Mouse (Mus musculus) 3134 (cell line): ENCODE measurements around the gene Clcnkb.

Source experiments
- DNase-seq: peaks from one replicate; pipeline ENCODE4 v3.0.0-alpha.2; 2011; ENCODE audit warnings: low spot score; ENCODE audit not compliant: insufficient read length; ENCODE audit errors: extremely low read depth

The Clcnkb gene

DNA sequence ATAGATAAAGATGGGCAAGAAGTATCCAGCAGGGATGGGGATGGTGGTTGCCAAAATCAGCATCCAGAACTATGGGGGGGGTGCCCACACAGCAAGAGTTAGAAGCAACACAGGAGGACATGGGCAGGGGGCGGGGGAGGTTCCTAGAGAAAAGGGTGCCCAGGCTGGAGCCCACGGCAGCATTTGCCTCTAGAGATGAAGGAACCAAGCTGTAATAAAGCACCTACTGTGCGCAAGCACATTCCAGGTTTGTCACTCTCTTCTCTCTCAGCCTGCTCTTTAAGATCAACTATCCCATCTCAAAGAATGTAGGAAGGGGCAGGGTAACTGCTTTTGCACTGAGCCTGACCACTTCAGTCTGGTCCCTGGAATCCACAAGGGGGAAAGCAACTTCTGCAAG is 7.2 kb downstream of the Clcnkb start:
- DNase-seq: no peak

GRCm38 (mm10) chr4:141406516-141407299 is 9.1 kb downstream of the Clcnkb start:
- DNase-seq: peak; percentile 65

DNA sequence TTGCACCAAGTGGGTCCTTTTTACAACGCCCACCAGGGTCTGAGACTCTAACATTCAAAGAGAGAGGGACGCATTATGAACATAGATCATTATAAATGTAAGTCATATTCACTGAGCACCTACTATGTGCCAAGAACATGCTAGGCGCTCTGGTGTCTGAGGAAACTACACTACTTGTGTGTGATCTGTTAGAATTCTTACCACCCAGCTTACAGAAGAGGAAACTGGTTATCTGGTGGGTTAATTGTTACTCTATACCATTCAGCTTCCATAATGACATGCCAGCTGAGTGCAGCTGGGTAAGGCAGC is 10.5 kb downstream of the Clcnkb start:
- DNase-seq: no peak

DNA sequence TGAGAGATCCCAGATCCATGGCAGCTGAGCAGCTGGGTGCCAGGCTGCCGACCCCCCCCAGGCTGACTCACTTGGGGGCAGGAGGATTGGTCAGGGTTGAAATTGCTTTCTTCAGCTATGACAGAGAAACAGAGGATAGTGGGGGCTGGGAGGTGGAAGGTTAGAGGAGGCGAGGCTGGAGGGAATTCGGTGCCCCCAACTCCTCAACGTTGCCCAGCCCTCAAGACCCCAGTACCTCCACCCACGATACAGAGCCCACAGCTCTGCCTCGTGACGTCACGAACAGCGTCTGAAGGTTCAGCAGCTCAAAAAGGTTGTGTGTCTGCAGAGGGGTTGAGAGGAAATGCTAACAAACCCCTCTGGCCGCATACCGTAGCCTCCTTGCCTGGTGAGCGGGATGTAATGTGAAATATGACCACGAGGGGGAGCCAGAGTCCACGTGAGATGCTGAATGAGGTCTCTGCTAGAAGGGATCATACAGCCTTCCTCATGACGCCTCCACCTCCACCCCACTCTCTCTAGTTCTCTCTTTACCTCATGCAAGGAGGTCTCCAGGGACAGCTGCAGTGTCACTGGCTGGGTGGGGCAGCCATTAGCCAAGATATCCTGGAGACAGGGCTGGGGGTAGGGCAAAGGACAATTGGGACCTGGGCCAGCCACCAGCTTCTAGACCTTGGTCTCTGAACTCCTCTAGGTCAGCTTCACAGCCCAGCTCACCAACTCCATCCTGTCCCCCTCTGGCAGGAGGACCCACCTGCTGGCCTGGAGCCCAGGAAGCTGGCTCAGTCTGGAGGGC is 11.1 kb downstream of the Clcnkb start:
- DNase-seq: peak; percentile 55

GRCm38 (mm10) chr4:141400171-141400570 is 15.6 kb downstream of the Clcnkb start:
- no peak for DNase-seq

GRCm38 (mm10) chr4:141398545-141398944 is 17.3 kb downstream of the Clcnkb start, which contains the start of gene Clcnka:
Clcnka (minus strand) TSS chr4:141398724.
- DNase-seq: no peak

DNA sequence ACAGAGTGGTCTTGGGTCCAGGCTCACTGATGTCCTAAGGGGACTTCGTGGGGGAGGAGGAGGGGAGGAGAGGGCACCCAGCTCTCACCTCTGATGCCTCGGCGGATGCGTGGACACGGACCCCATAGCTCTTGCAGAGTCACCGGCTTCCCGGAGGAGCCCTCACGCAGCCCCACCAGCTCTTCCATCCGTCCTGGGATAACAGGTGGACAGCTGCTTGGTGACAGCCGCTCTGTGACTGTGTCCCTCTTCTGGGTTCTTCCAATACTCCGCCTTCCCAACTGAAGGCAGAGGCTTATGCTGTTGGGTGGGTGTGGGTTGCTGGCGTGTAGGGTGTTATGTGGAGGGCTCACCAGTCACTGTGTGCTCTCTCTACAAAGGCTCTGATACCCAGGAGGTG is 18.0 kb downstream of the Clcnkb start:
- DNase-seq: no peak

DNA sequence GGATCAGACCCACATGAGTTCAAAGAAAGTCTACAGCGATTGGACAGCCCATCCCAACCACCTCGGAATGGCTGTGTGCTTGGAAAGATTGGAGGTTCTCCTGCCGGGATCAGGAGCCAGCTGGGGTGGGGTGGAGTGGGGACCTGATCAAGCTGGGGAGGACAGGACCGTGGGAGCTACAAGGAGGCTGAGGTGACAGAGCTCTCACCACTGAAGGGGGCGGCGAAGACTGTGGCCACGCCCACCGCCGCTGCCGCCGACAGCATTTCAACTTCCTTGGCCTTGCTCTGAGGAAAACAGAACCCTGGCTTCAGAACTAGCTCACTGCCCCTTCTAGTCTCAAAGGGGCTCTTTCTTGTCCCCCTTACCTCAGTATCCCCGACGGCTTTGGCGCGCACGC is 21.1 kb downstream of the Clcnkb start:
- no peak for DNase-seq

GRCm38 (mm10) chr4:141391293-141391692 is 24.5 kb downstream of the Clcnkb start:
- DNase-seq: no peak

GRCm38 (mm10) chr4:141389366-141390150 is 26.3 kb downstream of the Clcnkb start:
- DNase-seq: no peak

GRCm38 (mm10) chr4:141387933-141388332 is 27.9 kb downstream of the Clcnkb start:
- no peak for DNase-seq

- DNase-seq: peak; percentile 36
Measured at GRCm38 (mm10) chr4:141387093-141387784, 28.6 kb downstream of the Clcnkb start.

DNA sequence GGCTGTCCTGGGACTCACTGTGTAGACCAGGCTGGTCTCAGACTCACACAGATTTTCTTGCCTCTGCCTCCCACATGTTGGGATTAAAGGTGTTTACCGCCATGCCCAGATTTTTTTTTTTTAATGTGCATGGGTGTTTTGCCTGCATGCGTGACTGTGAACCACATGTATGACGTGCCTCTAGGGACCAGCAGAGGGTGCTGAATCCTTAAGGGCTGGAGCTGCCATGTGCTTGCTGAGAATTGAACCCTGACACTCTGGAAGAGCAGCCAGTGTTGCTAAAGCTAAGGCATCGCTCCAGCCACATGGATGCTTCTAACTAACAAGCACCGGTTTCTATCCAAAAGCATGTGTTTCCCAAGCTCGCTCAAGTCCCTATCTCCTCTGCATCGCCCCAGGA is 29.7 kb downstream of the Clcnkb start:
- DNase-seq: no peak

GRCm38 (mm10) chr4:141385275-141385674 is 30.5 kb downstream of the Clcnkb start:
- peak; percentile 72 for DNase-seq

- no peak for DNase-seq
Measured at GRCm38 (mm10) chr4:141382406-141382805, 33.4 kb downstream of the Clcnkb start.

- DNase-seq: no peak
Measured at GRCm38 (mm10) chr4:141379674-141380073, 36.1 kb downstream of the Clcnkb start.

DNA sequence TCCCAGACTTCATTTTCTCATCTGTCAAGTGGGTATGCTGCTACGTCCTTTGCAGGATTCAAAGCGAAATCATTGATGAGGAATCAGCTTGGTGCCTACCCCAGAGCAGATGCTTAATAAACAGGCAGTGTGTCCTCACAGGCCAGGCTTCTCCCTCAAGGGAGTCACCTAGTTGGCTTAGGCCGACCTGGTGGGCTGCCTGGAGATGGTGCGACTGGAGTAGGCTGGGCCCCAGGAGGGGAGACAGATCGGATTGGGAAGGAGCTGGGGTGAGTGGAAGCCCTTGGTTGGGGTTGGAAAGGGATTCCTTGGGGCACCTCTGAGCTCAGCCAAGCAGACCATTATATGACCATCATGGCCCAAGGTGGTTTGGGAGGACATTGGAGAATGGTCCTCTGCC is 43.4 kb downstream of the Clcnkb start:
- peak; percentile 79 for DNase-seq

DNA sequence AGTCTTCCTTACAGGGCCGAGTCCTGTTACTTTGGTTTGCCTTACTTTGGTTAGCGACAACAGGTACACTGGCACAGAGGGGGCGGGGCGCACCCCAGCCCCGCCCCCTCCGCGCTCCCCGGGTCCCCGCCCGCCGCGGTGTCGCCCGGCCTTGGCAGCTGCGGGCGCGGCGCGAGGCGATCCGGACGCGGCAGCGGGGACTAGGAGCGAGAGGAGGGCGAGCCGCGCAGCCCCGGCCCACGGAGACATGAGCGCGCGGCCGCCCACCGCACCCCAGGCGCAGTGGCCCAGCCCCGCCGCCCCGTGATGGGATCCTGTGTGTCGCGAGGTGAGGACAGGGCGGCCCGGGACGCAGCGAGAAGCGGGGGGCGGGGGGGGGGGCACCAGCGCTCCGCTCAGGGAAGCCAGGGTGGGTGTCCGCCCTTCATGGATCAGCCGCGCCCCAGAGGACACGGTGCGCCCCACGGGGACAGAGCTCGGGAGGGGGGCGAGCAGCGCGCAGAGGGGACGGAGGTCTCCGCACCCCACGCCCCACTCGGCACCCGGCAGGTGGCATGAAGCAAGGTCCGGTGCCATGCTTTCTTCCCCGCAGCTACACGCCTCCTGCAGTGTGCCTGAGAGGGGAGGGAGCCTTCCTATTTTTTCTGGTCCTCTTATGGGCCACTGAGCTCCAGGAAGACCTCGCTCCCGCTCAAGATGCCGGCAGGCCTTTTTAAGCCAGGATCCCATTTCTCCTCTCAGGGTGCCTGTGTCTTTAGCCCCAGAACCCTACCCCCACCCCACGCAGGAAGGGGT is 47.6 kb downstream of the Clcnkb start, which contains the start of gene Fam131c:
Gene Fam131c (plus strand): TSS at position 224 of the 795 bp plus-strand sequence.
- no peak for DNase-seq

DNA sequence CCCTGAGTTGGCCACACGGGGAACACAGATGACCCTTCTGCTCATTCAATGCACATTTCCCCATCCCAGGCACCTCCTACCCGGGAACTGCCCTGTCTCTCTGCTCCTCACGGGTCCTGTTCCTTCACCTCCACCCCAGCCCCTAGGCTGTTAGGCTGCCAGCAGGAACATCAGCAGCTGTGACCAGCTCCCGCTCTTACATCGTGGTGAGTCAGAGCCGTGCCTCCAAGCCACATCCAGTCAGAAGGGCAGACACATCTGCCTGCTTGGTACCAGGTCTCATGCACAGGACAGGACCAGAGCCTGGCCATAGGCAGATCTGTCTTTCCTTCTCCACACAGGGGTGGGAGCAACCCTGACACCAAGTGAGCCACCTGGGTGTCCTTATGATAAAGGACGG is 49.9 kb downstream of the Clcnkb start:
- DNase-seq: peak; percentile 58

GRCm38 (mm10) chr4:141365126-141365525 is 50.7 kb downstream of the Clcnkb start:
- DNase-seq: no peak
